Mouse (Mus musculus): ENCODE results near the gene Irf1. TPM values are rescaled to one million over a fixed set of nuclear protein-coding genes. Genes with fewer than 3 reads are reported as not detected.

Gene Irf1
- total and polyA plus RNA-seq, 3 experiments, result 17.8 to 64.9 (median 23.6) TPM

- TF ChIP-seq ZKSCAN1 (IDR thresholded peaks at IDR 0.05; ENCODE audit: borderline replicate concordance, low read depth, low read length) (no peak), USF1 (IDR thresholded peaks at IDR 0.05; ENCODE audit: low read depth, low read length) (no peak), ETS1 (conservative IDR thresholded peaks at IDR 0.05; ENCODE audit: low read depth, low read length) (no peak), E2F4 (IDR thresholded peaks at IDR 0.05; ENCODE audit: insufficient replicate concordance, low read depth, low read length) (no peak; the same call in 1 of the 2 replicates), ZMIZ1 (IDR thresholded peaks at IDR 0.05; ENCODE audit: low read depth, low read length) (0 out of 2 replicates have a peak, but pooled peaks have one; percentile 34), CTCF (conservative IDR thresholded peaks at IDR 0.05 in 1 of 2, IDR thresholded peaks at IDR 0.05 in 1 of 2; ENCODE audit: low read depth in 2 of 2, low read length in 2 of 2) (peak in 1 of 2 experiments; percentile 37; a peak in 2 of 4 replicates)
These were observed 444 bp downstream of the Irf1 start (continued) for GRCm38 (mm10) chr11:53770125-53770791.

DNA sequence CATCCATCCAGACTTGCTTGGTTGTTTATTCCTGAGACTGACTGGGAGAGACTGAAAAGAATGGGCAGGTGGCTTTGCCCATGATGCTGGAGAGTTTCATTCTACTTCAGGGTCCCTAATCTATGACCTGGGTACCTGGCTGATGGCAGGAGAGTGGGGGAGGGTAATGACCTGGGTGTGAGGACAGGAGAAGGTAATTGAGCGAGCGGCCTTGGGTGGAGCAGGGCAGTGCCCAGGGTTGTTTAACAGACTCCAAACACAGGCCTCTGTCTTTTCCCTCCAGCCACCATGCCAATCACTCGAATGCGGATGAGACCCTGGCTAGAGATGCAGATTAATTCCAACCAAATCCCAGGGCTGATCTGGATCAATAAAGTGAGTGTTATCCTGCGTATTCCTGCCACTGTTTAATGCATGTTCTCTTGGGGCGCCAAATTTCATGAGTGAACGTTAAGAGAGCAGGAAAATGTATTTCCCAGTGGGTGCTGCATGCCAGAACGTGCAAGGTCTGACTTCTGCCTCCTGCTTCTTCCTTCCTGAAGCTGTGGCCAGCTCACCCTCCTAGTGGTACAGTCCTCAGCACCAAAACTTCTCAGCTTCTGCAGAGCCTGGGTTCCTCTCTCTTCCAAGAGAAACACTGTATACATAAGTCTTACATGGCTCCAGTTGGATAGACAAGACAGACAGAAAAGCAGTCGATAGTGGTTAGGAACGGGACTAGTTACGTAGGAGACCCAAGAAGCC lies 1.4 kb downstream of the Irf1 start:
- peaks cover 49% of the 10 kb centered on the region for H3K79me2 ChIP-seq (replicated peaks; ENCODE audit: control insufficient read depth, extremely low read depth, insufficient read depth, poor library complexity, severe bottlenecking)
- H3K4me2 ChIP-seq (ENCODE audit: insufficient read depth, low read depth, poor library complexity, severe bottlenecking), result peak overlapping the region; percentile 68
- DNase-seq (ENCODE audit: extremely low read depth), result no peak
- peaks cover 46 to 51% of the 10 kb centered on the region in 2 experiments for H3K36me3 ChIP-seq (replicated peaks in 1 of 2; ENCODE audit: control insufficient read depth in 1 of 2, insufficient read depth in 1 of 2, low read length in 1 of 2)
- no peaks in the 10 kb centered on the region for H3K27me3 ChIP-seq (replicated peaks)
- peak overlapping the region; percentile 77 to 98 (median 93) for H3K4me3 ChIP-seq (replicated peaks in 1 of 3; ENCODE audit: low read depth in 2 of 3, low read length in 2 of 3, poor library complexity in 1 of 3)
- TF ChIP-seq CTCF (conservative IDR thresholded peaks at IDR 0.05 in 1 of 2, IDR thresholded peaks at IDR 0.05 in 1 of 2; ENCODE audit: low read depth in 2 of 2, low read length in 2 of 2), result no peak
- no peak for TF ChIP-seq BHLHE40 (IDR thresholded peaks at IDR 0.05; ENCODE audit: low read depth, low read length)
- TF ChIP-seq CHD2 (IDR thresholded peaks at IDR 0.05; ENCODE audit: low read length), result 0 out of 2 replicates have a peak, but pooled peaks have one; percentile 32
- no peaks in the 10 kb centered on the region for H3K9me3 ChIP-seq (replicated peaks; ENCODE audit: low read length)
- in situ Hi-C loops (cut with MboI; ENCODE audit: low pct_ligation_motif_present, low pct_unique_long_range_greater_than_20kb, low sequenced_read_pairs), result no loop called here
- peaks cover 35 to 76% of the 10 kb centered on the region in 2 experiments for H3K4me1 ChIP-seq (ENCODE audit: control insufficient read depth in 1 of 2, insufficient read depth in 2 of 2)
- dilution Hi-C loops (cut with MboI; ENCODE audit: extremely low pct_ligation_motif_present, extremely low pct_unique_long_range_greater_than_20kb, low sequenced_read_pairs), result no loop called here
- no peak overlapping the region for H3K27ac ChIP-seq (ENCODE audit: insufficient read depth, low read depth)
- peak overlapping the region; percentile 78 for H3K9ac ChIP-seq (ENCODE audit: insufficient read depth, low read depth)

- H3K79me2 ChIP-seq (replicated peaks; ENCODE audit: control insufficient read depth, extremely low read depth, insufficient read depth, poor library complexity, severe bottlenecking), result peaks cover 55% of the 10 kb centered on the region
- peaks cover 59 to 64% of the 10 kb centered on the region in 2 experiments for H3K36me3 ChIP-seq (replicated peaks in 1 of 2; ENCODE audit: control insufficient read depth in 1 of 2, insufficient read depth in 1 of 2, low read length in 1 of 2)
- peak overlapping the region; percentile 21 to 40 (median 21) for H3K4me3 ChIP-seq (replicated peaks in 1 of 3; ENCODE audit: low read depth in 2 of 3, low read length in 2 of 3, poor library complexity in 1 of 3)
- H3K27me3 ChIP-seq (replicated peaks), result no peaks in the 10 kb centered on the region
- H3K4me1 ChIP-seq (ENCODE audit: control insufficient read depth in 1 of 2, insufficient read depth in 2 of 2), result peaks cover 31 to 65% of the 10 kb centered on the region in 2 experiments
- no peak overlapping the region for H3K27ac ChIP-seq (ENCODE audit: insufficient read depth, low read depth)
- H3K9ac ChIP-seq (ENCODE audit: insufficient read depth, low read depth), result peak overlapping the region; percentile 78; the same call in 1 of the 2 replicates
- DNase-seq (ENCODE audit: extremely low read depth), result peak; percentile 40
- peak overlapping the region; percentile 68 for H3K4me2 ChIP-seq (ENCODE audit: insufficient read depth, low read depth, poor library complexity, severe bottlenecking)
- TF ChIP-seq ZKSCAN1 (IDR thresholded peaks at IDR 0.05; ENCODE audit: borderline replicate concordance, low read depth, low read length), result no peak
- TF ChIP-seq NRF1 (IDR thresholded peaks at IDR 0.05; ENCODE audit: low read depth, low read length), result peak; percentile 47; the same call in 1 of the 2 replicates
- TF ChIP-seq EP300 (IDR thresholded peaks at IDR 0.05; ENCODE audit: low read length), result peak; percentile 62
- TF ChIP-seq IRF4 (IDR thresholded peaks at IDR 0.05; ENCODE audit: low read depth, low read length), result peak; percentile 16; the same call in 1 of the 2 replicates
- no peak for TF ChIP-seq ZNF384 (IDR thresholded peaks at IDR 0.05; ENCODE audit: low read depth, low read length)
- TF ChIP-seq JUND (conservative IDR thresholded peaks at IDR 0.05; ENCODE audit: low read depth, low read length), result no peak
- TF ChIP-seq SMC3 (IDR thresholded peaks at IDR 0.05; ENCODE audit: low read depth, low read length), result peak; percentile 9; the same call in 1 of the 2 replicates
- peak in 1 of 2 experiments; percentile 16; a peak in 2 of 4 replicates for TF ChIP-seq CTCF (conservative IDR thresholded peaks at IDR 0.05 in 1 of 2, IDR thresholded peaks at IDR 0.05 in 1 of 2; ENCODE audit: low read depth in 2 of 2, low read length in 2 of 2)
- H3K9me3 ChIP-seq (replicated peaks; ENCODE audit: low read length), result no peaks in the 10 kb centered on the region
- in situ Hi-C loops (cut with MboI; ENCODE audit: low pct_ligation_motif_present, low pct_unique_long_range_greater_than_20kb, low sequenced_read_pairs) (no loop called here), dilution Hi-C loops (cut with MboI; ENCODE audit: extremely low pct_ligation_motif_present, extremely low pct_unique_long_range_greater_than_20kb, low sequenced_read_pairs) (no loop called here)
These were observed 2.7 kb downstream of the Irf1 start for GRCm38 (mm10) chr11:53772536-53772935.
